Mouse (Mus musculus) lung, postnatal 14 days (tissue): ENCODE measurements around the gene Slc9b1.

Experiments used
- DNase-seq: peaks from one replicate; pipeline ENCODE4 v3.0.0; 2021

Slc9b1 gene

DNA sequence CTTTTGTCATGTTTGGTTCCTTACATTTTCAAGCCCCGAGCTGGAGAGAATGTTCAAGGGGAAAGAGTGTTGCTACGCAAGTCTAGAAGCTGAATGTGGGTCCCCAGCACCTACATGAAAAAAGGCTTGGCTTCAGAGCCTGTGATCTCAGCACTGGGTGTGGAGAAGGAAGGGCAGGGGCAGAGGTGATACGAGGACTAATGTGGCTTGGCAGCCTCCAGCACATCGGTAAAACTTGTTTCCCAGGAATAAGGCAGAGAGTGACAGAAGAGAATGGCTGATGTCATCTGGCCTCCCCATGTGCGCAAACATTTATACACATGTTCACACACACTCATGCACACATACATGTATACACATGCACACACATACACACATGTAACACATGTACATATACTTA is 47.3 kb downstream of the Slc9b1 start:
- no peak for DNase-seq

GRCm38 (mm10) chr3:135396081-135396480 is 48.3 kb downstream of the Slc9b1 start:
- no peak for DNase-seq

DNA sequence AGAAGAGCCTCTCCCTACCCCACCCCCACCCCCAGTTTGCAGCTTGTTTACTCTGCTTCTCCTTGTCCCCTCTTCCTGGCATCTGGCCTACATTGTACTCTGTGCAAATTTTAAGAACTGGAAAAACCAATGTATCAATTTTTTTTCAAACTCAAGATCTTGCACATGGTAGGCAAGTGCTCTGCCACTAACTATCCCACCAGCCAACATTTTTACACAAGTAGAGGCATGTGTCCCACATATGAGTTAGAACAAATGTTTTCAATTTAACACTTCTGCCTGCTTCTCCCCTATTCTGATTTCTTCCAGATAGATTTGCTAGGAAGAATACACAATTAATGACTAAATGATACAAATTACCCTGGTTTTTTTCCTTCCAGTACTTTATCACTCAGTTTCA is 49.3 kb downstream of the Slc9b1 start:
- no peak for DNase-seq

- DNase-seq: peak; percentile 94
Measured at GRCm38 (mm10) chr3:135402201-135402658, 54.4 kb downstream of the Slc9b1 start.

DNA sequence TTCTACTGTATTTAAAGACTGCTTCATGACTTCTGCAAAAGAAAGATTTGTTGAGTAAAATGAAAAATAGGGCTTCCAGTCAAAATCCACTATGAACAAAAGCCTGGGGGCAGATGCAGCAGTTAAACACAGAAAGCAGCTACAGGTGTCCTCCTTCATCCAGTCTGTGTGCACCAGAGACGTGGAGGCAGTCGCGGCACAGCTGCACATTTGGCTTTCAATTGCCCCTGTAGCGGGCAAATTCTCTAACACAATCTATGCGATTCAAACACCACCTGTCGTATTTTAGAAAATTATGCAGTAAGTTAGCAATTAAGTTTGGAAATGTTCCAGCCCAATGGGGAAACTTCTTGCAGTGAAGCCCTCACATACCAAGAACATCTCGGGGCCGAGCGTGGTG is 55.4 kb downstream of the Slc9b1 start:
- DNase-seq: no peak

DNA sequence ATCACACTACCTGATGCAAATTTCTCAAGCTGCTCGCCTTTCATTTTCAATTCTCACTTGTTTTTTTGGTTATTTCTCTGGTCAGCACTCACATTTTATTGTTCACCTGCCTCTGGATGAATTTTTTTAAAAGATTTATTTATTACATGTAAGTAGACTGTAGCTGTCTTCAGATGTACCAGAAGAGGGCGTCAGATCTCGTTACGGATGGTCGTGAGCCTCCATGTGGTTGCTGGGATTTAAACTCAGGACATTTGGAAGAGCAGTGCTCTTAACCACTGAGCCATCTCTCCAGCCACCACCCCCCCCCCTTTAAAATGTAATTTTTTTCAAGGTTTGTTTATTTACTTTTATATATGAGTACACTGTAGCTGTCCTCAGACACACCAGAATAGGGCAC is 56.0 kb downstream of the Slc9b1 start:
- DNase-seq: no peak

GRCm38 (mm10) chr3:135404599-135404998 is 56.8 kb downstream of the Slc9b1 start:
- DNase-seq: no peak

DNA sequence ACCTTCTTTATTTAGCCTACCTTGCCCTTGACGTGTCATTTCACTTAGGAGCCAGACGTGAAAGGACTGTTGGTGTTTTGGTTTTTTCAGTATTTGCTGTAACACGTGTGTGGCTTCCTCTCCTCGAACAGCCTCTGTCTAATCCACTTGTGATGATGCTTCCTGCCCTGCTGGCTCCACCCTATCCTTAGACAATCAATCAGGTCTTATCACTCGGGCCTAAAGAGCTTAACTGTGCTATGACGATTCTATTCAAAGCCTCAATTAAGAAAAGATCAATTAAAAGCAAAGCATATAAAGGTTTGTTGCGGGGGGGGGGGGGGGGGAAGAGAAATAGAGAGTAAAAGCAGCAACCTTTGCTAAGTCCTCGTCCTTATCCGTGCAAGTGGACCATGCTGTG is 59.5 kb downstream of the Slc9b1 start:
- DNase-seq: no peak

- DNase-seq: no peak
Measured at GRCm38 (mm10) chr3:135409219-135409618, 61.4 kb downstream of the Slc9b1 start.

GRCm38 (mm10) chr3:135411056-135411455 is 63.2 kb downstream of the Slc9b1 start:
- DNase-seq: no peak

DNA sequence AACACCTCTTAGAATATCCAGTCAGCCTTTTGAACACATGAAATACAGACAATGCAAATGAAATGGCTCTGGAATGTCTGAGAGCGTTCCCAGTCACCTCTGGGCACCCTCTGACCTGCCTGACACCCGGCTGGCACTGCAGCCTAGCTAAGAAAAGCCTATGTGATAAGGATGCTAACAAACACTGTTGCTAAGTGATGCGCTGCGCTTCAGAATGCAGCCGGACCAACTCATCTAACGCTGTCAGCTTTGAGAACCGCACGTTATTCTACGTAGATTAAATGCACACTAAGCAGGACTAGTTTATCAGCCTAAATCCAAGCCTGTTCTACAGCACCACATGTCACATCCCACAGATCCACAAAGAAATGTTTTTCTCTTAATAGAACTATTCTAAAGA is 64.0 kb downstream of the Slc9b1 start:
- no peak for DNase-seq

- no peak for DNase-seq
Measured at GRCm38 (mm10) chr3:135417245-135417644, 69.4 kb downstream of the Slc9b1 start.

DNA sequence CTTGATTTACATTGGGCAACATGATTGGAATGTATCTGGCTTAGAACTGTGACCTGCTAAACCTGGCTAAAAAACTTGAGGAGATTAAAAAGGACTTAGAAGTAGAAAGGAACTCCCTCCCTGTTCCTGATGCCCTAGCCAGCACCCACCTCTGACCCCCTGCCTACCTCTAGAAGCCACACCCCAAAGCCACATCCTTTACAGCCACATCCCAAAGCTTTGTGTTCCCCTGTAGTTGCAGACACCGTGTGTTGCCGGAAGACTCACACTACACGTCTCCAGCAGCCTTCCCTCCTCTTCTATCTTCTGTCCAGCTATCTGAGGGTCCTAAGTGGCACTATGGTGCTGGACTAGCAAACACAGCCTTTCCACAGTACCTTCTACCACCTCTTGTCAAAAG is 70.0 kb downstream of the Slc9b1 start:
- no peak for DNase-seq

GRCm38 (mm10) chr3:135420542-135421309 is 72.9 kb downstream of the Slc9b1 start:
- no peak for DNase-seq

DNA sequence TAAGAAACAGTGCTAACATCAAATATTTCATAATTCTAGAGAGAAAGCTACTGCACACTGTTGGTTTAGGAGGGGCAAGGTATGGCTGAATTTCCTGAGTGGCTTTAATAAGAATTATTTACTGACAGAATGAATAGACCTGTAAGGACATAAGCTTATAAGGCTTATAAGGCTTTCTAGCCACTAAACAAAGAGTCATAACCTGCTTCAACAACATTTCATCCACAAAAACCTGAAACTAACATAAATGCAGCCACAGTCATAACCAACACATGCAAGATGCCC is 73.4 kb downstream of the Slc9b1 start:
- DNase-seq: no peak

GRCm38 (mm10) chr3:135422232-135422855 is 74.5 kb downstream of the Slc9b1 start:
- DNase-seq: no peak

- DNase-seq: peak; percentile 82
Measured at GRCm38 (mm10) chr3:135422856-135423607, 75.2 kb downstream of the Slc9b1 start.

DNA sequence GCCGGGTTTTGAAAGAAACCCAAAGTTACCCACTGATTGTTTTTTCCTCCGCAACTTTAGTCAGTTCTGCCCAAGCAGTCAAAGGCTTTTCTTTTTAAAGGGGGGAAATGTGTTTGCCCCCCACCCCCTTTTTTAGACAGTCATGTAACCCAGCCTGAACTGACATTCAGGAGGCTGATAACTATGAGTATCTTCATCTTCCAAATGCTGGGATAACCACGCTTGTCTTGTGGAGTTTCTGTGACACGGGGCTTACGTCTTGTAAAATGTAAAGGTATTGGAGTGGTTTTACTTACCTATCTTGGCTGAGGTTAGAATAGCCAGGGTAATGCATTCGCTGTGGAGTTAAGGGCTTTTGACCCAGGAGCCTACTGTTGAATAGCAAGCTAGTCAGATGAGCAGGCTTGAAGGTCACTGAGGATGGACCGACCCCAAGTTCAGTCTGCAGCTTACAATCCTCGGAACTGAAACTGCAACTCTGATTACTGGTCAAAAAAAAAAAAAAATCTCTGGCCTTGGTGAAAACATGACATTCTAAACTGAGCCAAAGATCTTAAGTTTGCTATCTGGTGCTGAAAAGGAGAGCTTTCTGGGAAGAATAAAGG is 75.9 kb downstream of the Slc9b1 start, which contains the start of gene Cisd2:
Cisd2 (minus strand) TSS at position 318 of the 605 bp plus-strand sequence.
- DNase-seq: no peak

DNA sequence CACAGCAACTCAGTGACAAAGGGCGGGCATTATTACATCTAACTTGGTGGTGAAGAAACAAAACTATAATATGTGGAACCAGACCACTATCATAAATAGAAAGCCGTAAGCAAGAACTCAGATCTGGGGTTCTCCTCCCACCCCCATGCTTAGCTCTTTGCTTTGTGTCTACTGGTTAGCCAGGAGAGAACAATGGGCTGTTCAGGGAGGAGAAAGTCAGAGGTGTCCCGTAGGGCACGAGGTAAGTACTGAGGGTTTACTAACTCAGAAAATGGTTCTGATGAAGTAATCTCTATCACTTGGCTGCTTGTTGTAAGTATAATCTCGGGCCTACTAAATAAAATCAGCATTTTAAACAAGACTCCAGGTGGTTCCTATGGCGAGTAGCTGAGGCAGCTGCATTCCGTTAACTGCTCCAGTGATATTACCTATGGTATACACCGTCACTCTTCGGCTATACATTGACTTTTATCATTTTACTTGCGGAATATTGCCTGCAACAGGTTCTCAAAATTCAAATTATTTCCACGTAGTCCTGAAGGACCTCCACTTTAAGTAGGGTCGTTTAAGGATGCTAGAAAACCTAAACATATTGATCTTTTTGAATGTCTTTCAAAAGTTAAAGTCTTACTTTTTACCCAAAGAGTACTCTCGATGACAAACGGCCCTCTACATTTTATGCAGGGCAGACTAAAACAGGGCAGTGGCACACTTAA is 89.2 kb downstream of the Slc9b1 start:
- DNase-seq: no peak

GRCm38 (mm10) chr3:135437758-135438495 is 90.1 kb downstream of the Slc9b1 start, which contains the start of gene Ube2d3:
TSS of gene Ube2d3 (plus strand) at chr3:135438149.
- DNase-seq: peak; percentile 99

GRCm38 (mm10) chr3:135438531-135438912 is 90.7 kb downstream of the Slc9b1 start:
- DNase-seq: peak; percentile 94
